Mouse (Mus musculus): ENCODE results near the gene Veph1. TPM values are rescaled to one million over a fixed set of nuclear protein-coding genes. Genes with fewer than 3 reads are reported as not detected.

The Veph1 gene
- total and polyA plus RNA-seq, 3 experiments = not detected

GRCm38 (mm10) chr3:66024220-66024792, 272.3 kb downstream of the Veph1 start:
- no peak for TF ChIP-seq HCFC1 (IDR thresholded peaks at IDR 0.05; ENCODE audit: low read depth, low read length)
- peak; percentile 51; the same call in 1 of the 2 replicates for TF ChIP-seq BHLHE40 (IDR thresholded peaks at IDR 0.05; ENCODE audit: low read depth, low read length)
- TF ChIP-seq IRF4 (IDR thresholded peaks at IDR 0.05; ENCODE audit: low read depth, low read length) = 0 out of 2 replicates have a peak, but pooled peaks have one; percentile 31
- peaks cover 14 to 35% of the 10 kb centered on the region in 2 experiments for H3K4me1 ChIP-seq (ENCODE audit: control insufficient read depth in 1 of 2, insufficient read depth in 2 of 2)
- H3K79me2 ChIP-seq (replicated peaks; ENCODE audit: control insufficient read depth, extremely low read depth, insufficient read depth, poor library complexity, severe bottlenecking) = no peaks in the 10 kb centered on the region
- H3K4me2 ChIP-seq (ENCODE audit: insufficient read depth, low read depth, poor library complexity, severe bottlenecking) = no peak overlapping the region
- H3K9me3 ChIP-seq (replicated peaks; ENCODE audit: low read length) = peaks cover 2% of the 10 kb centered on the region
- DNase-seq (ENCODE audit: extremely low read depth) = no peak
- H3K4me3 ChIP-seq (replicated peaks in 1 of 3; ENCODE audit: low read depth in 2 of 3, low read length in 2 of 3, poor library complexity in 1 of 3) = no peak overlapping the region
- H3K27me3 ChIP-seq (replicated peaks) = no peaks in the 10 kb centered on the region
- no peaks in the 10 kb centered on the region for H3K36me3 ChIP-seq (replicated peaks in 1 of 2; ENCODE audit: control insufficient read depth in 1 of 2, insufficient read depth in 1 of 2, low read length in 1 of 2)
- no peak overlapping the region for H3K27ac ChIP-seq (ENCODE audit: insufficient read depth, low read depth)
- H3K9ac ChIP-seq (ENCODE audit: insufficient read depth, low read depth) = no peak overlapping the region
- in situ Hi-C loops (cut with MboI; ENCODE audit: low pct_ligation_motif_present, low pct_unique_long_range_greater_than_20kb, low sequenced_read_pairs) = no loop called here
- dilution Hi-C loops (cut with MboI; ENCODE audit: extremely low pct_ligation_motif_present, extremely low pct_unique_long_range_greater_than_20kb, low sequenced_read_pairs) = no loop called here

- H3K9me3 ChIP-seq (replicated peaks; ENCODE audit: low read length) = peaks cover 2% of the 10 kb centered on the region
- no peak overlapping the region for H3K4me2 ChIP-seq (ENCODE audit: insufficient read depth, low read depth, poor library complexity, severe bottlenecking)
- no peak overlapping the region for H3K9ac ChIP-seq (ENCODE audit: insufficient read depth, low read depth)
- no peak overlapping the region for H3K27ac ChIP-seq (ENCODE audit: insufficient read depth, low read depth)
- in situ Hi-C loops (cut with MboI; ENCODE audit: low pct_ligation_motif_present, low pct_unique_long_range_greater_than_20kb, low sequenced_read_pairs) = no loop called here
- no peaks in the 10 kb centered on the region for H3K27me3 ChIP-seq (replicated peaks)
- no peak for DNase-seq (ENCODE audit: extremely low read depth)
- dilution Hi-C loops (cut with MboI; ENCODE audit: extremely low pct_ligation_motif_present, extremely low pct_unique_long_range_greater_than_20kb, low sequenced_read_pairs) = no loop called here
- TF ChIP-seq NRF1 (IDR thresholded peaks at IDR 0.05; ENCODE audit: low read depth, low read length) (no peak), RCOR1 (conservative IDR thresholded peaks at IDR 0.05; ENCODE audit: low read depth, low read length) (no peak), MAZ (IDR thresholded peaks at IDR 0.05; ENCODE audit: low read depth, low read length) (no peak), CHD2 (IDR thresholded peaks at IDR 0.05; ENCODE audit: low read length) (no peak)
- H3K36me3 ChIP-seq (replicated peaks in 1 of 2; ENCODE audit: control insufficient read depth in 1 of 2, insufficient read depth in 1 of 2, low read length in 1 of 2) = no peaks in the 10 kb centered on the region
- H3K79me2 ChIP-seq (replicated peaks; ENCODE audit: control insufficient read depth, extremely low read depth, insufficient read depth, poor library complexity, severe bottlenecking) = no peaks in the 10 kb centered on the region
- no peak overlapping the region for H3K4me3 ChIP-seq (replicated peaks in 1 of 3; ENCODE audit: low read depth in 2 of 3, low read length in 2 of 3, poor library complexity in 1 of 3)
- peaks cover 2 to 16% of the 10 kb centered on the region in 2 experiments for H3K4me1 ChIP-seq (ENCODE audit: control insufficient read depth in 1 of 2, insufficient read depth in 2 of 2)
Measured at GRCm38 (mm10) chr3:66019171-66019570, 277.5 kb downstream of the Veph1 start.

GRCm38 (mm10) chr3:66007632-66008401, 288.8 kb downstream of the Veph1 start:
- no peak overlapping the region for H3K4me2 ChIP-seq (ENCODE audit: insufficient read depth, low read depth, poor library complexity, severe bottlenecking)
- no peaks in the 10 kb centered on the region for H3K4me1 ChIP-seq (ENCODE audit: control insufficient read depth in 1 of 2, insufficient read depth in 2 of 2)
- no peak overlapping the region for H3K4me3 ChIP-seq (replicated peaks in 1 of 3; ENCODE audit: low read depth in 2 of 3, low read length in 2 of 3, poor library complexity in 1 of 3)
- no peaks in the 10 kb centered on the region for H3K79me2 ChIP-seq (replicated peaks; ENCODE audit: control insufficient read depth, extremely low read depth, insufficient read depth, poor library complexity, severe bottlenecking)
- dilution Hi-C loops (cut with MboI; ENCODE audit: extremely low pct_ligation_motif_present, extremely low pct_unique_long_range_greater_than_20kb, low sequenced_read_pairs) = no loop called here
- in situ Hi-C loops (cut with MboI; ENCODE audit: low pct_ligation_motif_present, low pct_unique_long_range_greater_than_20kb, low sequenced_read_pairs) = loop anchor here (5.0 to 10.0 kb wide), 2 partner anchors 54 to 227 kb away; no protein-coding TSS in a partner anchor
- DNase-seq (ENCODE audit: extremely low read depth) = no peak
- H3K36me3 ChIP-seq (replicated peaks in 1 of 2; ENCODE audit: control insufficient read depth in 1 of 2, insufficient read depth in 1 of 2, low read length in 1 of 2) = no peaks in the 10 kb centered on the region
- H3K9ac ChIP-seq (ENCODE audit: insufficient read depth, low read depth) = no peak overlapping the region
- H3K9me3 ChIP-seq (replicated peaks; ENCODE audit: low read length) = no peaks in the 10 kb centered on the region
- no peak overlapping the region for H3K27ac ChIP-seq (ENCODE audit: insufficient read depth, low read depth)
- no peaks in the 10 kb centered on the region for H3K27me3 ChIP-seq (replicated peaks)
- no peak for TF ChIP-seq HCFC1 (IDR thresholded peaks at IDR 0.05; ENCODE audit: low read depth, low read length)
- TF ChIP-seq E2F4 (IDR thresholded peaks at IDR 0.05; ENCODE audit: insufficient replicate concordance, low read depth, low read length) = no peak
- no peak for TF ChIP-seq PAX5 (IDR thresholded peaks at IDR 0.05; ENCODE audit: low read length)
- TF ChIP-seq ETS1 (conservative IDR thresholded peaks at IDR 0.05; ENCODE audit: low read depth, low read length) = no peak
- TF ChIP-seq TBP (conservative IDR thresholded peaks at IDR 0.05; ENCODE audit: low read depth, low read length) = no peak
